Mouse (Mus musculus) lung, adult 2 months (tissue): ENCODE measurements at regions not wholly inside any gene's neighbourhood (a gene's known extent, or its start where the extent isn't known, plus 50 kb on each side); places are given as distances from the start of the nearest gene placed in this dataset.

Experiments used
- DNase-seq: peaks from one replicate; pipeline ENCODE4 v3.0.0; 2022
- H3K4me1 ChIP-seq: fragments of 200-500 bp; 2 replicates; pipeline ENCODE4 v1.6.1; 2011; ENCODE audit warnings: low read length; ENCODE audit not compliant: control insufficient read depth, insufficient read depth
- H3K4me3 ChIP-seq: fragments of 200-500 bp; replicated peaks from 2 replicates; pipeline ENCODE3; 2011; ENCODE audit warnings: low read depth, mild to moderate bottlenecking, control low read depth, low read length; ENCODE audit errors: extremely low read depth
- CTCF ChIP-seq: fragments of 200-500 bp; IDR thresholded peaks from 2 replicates; pipeline ENCODE4 v1.5.1; 2011; ENCODE audit warnings: mild to moderate bottlenecking, low read length, control low read depth; ENCODE audit not compliant: insufficient read depth
- POLR2A ChIP-seq: fragments of 200-500 bp; IDR thresholded peaks from 2 replicates; pipeline ENCODE4 v1.6.1; 2011; ENCODE audit warnings: low read depth, mild to moderate bottlenecking, control low read depth, low read length, borderline replicate concordance; ENCODE audit errors: extremely low read depth
- WGBS: fragments of 180-500 bp; shearing (Covaris S2); methylation state at CpG from one replicate; pipeline ENCODE4 v1.1.7; 2018; 5-methylcytosine and 5-hydroxymethylcytosine counted together

DNA sequence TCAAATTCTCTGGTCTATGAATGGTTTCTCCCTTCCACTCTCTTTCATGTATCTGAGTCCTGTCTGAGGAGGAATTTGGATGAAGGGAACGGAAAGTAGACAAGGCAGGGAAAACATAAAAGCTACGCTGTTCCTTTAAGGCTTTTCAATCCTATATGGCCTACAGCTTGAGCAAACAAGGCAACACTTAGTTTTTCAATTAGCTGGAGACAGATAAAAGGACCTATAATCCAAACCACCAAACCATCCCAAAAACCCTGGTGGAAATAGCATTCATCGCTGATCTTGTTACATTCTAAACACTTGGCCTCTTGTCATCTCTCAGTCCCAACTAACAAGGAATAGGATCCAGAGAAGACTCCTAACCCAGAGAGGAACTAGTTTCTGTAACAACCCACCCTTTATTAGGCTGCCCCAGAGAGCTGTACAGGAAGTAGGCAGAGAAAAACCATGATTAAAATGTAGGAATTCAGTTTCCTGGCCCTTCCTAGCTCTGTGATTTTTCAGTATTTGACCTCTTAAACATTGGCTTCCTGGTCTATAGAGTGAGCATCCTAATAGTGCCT, 78.4 kb upstream of the Fbxo11 start:
- TF ChIP-seq CTCF: no peak
- TF ChIP-seq POLR2A: no peak
- H3K4me3 ChIP-seq: no peak overlapping the region
- no peaks in the 10 kb centered on the region for H3K4me1 ChIP-seq
- 81% methylated on average over 3 of the region's 3 CpGs for WGBS
- DNase-seq: no peak

DNA sequence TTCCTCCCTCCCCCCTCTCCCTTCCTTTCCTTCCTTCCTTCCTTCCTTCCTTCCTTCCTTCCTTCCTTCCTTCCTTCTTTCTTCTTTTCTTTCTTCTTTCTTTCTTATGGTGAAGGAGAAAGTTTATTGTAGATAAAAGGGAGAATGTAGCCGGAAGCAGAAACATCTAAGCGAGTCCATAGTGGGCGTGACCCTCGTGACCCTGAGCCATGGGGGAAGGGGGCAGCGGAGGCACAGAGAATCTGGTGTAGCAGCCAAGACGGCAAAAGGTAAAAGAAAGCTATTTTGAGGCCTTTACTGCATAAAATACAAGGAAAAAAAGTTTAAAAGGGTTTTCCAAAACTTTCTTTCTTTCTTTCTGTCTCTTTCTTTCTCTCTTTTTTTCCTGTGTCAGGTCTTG, 93.5 kb upstream of the Fbxo11 start:
- WGBS: 55% methylated on average over 6 of the region's 6 CpGs
- Histone ChIP-seq H3K4me1 (no peaks in the 10 kb centered on the region), H3K4me3 (no peak overlapping the region)
- TF ChIP-seq CTCF: no peak
- no peak for TF ChIP-seq POLR2A
- DNase-seq: no peak

DNA sequence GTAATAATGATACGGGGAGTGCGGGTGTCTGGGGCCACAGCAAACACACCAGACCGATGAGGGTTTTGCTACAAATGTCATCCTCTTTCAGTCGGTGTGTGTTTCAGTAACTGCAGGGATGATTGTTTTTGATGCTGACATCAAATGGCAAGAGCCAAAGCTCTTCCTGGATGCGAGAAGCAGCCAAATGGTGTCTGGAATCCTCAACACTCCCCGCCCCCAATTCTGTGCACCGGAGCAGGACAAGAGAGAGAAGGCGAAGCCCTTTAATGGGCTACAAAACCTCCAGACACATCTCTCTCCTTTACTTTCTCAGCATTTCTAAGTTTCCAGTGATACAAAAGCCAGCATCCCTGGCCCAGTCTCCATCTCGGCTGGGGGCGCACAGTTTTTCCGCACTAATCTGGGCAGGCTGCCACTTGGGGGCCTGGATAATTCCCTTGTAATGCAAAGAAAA, 94.1 kb upstream of the Fbxo11 start:
- no peak for DNase-seq
- Histone ChIP-seq H3K4me3 (no peak overlapping the region), H3K4me1 (no peaks in the 10 kb centered on the region)
- TF ChIP-seq POLR2A (no peak), CTCF (no peak)
- 68% methylated on average over 11 of the region's 11 CpGs for WGBS

DNA sequence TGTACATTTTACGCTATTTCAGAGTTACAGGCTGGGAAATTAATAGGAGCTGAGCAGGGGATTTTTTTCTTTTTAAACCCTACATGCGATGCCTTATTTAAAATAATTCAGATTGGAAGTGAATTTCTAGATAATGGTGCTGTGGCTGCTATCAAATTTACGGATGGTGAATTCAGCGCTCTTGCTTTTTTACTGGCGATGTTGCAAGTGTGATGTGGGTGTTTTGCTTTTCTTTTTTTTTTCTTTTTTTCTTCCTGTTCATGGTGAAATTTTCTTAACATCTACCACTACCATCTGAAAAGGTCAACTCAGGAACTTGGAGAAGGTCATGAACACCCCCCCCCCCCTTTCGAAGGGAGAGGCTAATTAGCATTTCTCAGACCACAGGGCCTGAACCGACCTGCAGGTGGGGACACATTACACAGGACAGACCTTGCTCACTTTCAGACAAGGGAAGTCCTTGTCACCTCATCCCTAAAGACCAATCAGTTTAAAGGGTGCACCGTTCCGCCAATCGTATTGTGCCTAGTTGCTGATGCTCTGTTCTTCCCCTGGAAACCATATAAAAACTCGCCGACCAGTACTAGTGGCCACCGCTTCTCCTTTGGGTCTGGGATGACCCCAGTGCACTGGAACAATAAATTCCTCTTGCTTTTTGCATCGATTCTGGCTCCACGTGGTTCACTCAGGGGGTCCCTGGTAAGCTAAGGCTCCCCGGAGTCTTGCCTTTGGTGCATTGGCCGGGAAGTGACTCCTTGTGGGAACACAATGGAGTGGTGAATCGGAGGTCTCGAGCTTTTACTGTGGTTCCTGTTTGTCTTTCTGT, 95.0 kb upstream of the Fbxo11 start:
- TF ChIP-seq POLR2A (no peak), CTCF (no peak)
- Histone ChIP-seq H3K4me1 (no peaks in the 10 kb centered on the region), H3K4me3 (no peak overlapping the region)
- no peak for DNase-seq
- 73% methylated on average over 19 of the region's 19 CpGs for WGBS

DNA sequence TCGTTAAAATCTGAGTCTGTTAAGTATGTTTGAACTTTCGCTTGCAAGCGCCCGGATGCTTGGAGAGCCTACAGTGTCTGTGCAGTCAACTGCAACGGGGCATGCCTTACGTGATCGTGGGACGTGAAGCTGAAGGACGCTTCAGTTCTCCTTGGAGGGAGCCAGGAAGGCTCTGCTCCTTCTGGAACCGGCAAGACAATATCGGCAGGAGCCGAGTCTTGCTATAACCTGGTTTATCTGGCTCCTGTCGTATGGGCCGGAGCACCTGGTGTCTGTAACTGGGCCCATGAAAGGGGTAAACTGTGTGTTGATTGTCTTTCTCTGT, 95.5 kb upstream of the Fbxo11 start:
- no peak for DNase-seq
- no peak for TF ChIP-seq CTCF
- H3K4me3 ChIP-seq: no peak overlapping the region
- WGBS: 81% methylated on average over 14 of the region's 14 CpGs
- H3K4me1 ChIP-seq: no peaks in the 10 kb centered on the region

DNA sequence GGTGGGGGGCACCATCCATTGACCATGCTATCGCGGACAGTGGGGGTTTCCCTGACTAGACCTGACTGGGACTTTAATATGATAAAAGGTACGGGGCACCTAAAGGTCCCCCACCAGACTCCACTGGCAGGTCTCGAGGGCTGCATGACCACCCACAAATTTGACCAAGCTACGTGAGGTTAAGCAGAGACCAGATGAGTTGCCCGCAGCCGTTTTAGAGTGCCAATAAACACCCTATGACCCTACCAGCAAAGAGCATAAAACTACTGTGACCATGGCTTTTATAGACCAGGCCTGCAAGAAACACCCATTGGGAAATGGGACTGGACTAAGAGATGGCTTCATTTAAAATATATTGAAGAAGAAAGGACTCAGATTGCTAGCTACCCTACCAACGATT, 96.7 kb upstream of the Fbxo11 start:
- TF ChIP-seq CTCF (no peak), POLR2A (no peak)

DNA sequence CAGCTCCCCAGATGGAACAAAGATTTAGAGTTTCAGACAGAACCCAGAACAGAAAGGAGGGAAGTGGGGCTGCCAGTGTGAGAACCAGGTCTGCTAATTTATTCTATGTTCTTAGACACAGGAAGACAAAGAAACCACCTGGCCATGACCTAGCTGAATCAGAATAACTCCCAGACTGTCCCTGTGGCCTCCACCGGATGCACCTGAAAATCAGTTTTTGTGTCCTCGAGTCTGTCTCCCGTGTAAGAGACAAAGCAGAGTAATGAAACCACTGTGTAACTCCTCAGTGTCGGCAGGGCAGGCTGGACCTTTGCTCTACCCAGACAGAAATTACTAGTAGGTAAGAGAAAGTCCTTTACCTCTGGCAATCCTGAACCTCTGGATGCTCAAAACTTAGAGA, 99.7 kb upstream of the Fbxo11 start:
- 79% methylated on average over 4 of the region's 4 CpGs for WGBS
- Histone ChIP-seq H3K4me1 (peaks cover 6% of the 10 kb centered on the region; the same call in 1 of the 2 replicates), H3K4me3 (no peak overlapping the region)
- no peak for DNase-seq
- TF ChIP-seq POLR2A: no peak
- no peak for TF ChIP-seq CTCF

More for the DNA sequence above, 96.7 kb upstream of the Fbxo11 start:
- 95% methylated on average over 8 of the region's 8 CpGs for WGBS
- DNase-seq: no peak
- Histone ChIP-seq H3K4me3 (no peak overlapping the region), H3K4me1 (no peaks in the 10 kb centered on the region)

DNA sequence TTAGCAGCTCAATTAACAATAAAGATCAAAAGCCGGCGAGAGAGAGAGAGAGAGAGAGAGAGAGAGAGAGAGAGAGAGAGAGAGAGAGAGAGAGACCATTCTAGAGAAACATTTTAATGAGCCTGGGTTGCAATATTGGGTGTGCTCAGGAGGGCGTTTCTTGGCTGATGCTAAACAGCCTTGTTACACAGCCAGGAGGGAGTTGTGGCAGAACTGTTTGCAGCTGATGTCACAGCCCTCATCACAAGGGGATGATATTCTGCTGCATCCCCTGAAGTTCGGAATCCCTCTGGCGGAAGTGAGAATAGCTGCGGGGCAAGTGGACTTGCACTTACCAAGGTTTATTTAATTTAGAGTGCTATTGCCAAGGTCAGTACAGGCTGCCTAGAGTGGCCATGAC, 100.7 kb upstream of the Fbxo11 start:
- Histone ChIP-seq H3K4me3 (no peak overlapping the region), H3K4me1 (peaks cover 6% of the 10 kb centered on the region; the same call in 1 of the 2 replicates)
- WGBS: 82% methylated on average over 6 of the region's 6 CpGs
- DNase-seq: no peak
- TF ChIP-seq POLR2A (no peak), CTCF (no peak)

DNA sequence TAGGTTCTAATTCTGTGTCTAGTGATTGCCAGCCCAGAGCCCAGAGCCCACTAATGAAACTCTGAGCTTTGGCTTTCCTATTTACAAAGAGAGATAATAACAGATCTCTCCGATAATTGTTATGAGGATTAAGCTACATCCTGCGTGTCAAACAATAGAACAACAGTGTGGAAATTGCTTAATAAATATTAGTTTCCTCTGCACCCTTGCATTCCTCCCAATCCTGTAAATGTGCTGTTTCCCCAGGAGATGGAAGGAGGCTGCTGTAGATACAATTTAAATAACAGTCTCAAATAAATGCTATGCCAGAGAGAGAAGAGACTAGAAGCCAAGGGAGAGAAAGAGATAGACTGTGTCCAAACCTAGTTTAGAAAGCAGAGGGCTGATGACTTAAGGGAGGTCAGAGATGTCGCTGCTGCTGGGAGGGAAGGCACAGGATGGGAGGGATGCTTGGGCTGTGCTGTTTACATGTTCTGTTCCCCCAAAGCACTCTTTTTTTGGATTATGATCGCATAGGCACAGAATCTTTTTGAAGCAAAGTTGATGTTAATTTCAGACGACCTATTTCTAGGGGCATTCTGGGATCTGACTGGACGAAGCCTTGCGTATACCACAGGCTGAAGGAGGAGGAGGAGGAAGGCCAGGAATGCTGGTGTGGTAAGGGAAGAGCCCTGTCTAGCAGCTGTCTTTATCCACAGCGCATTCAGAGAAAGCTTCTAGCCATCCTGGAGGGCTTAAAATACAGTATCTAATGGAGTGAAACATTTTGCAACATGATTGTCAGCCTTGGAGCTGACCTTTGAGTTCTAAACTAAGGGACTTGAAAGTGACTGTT, 103.4 kb upstream of the Fbxo11 start:
- TF ChIP-seq CTCF: no peak
- TF ChIP-seq POLR2A: no peak
- DNase-seq: no peak
- peaks cover 6% of the 10 kb centered on the region; the same call in 1 of the 2 replicates for H3K4me1 ChIP-seq
- no peak overlapping the region for H3K4me3 ChIP-seq
- 43% methylated on average over 8 of the region's 8 CpGs for WGBS
